Mouse (Mus musculus): ENCODE measurements around the gene Alg9. TPM values are rescaled to one million over a fixed set of nuclear protein-coding genes. Genes with fewer than 3 reads are reported as not detected.

Alg9 gene
- polyA plus RNA-seq, 1 experiment from 2014 or later, result 43.7 TPM

- no peak for DNase-seq
Measured at GRCm38 (mm10) chr9:50849755-50850154, 74.9 kb downstream of the Alg9 start.

GRCm38 (mm10) chr9:50850271-50850670 lies 75.5 kb downstream of the Alg9 start:
- DNase-seq (peak; percentile 39), ATAC-seq (ENCODE audit: insufficient read depth) (no peak)
- 22% methylated on average over 11 of the region's 11 CpGs for WGBS
- Histone ChIP-seq H3K4me3 (ENCODE audit: low read depth, low read length) (no peak overlapping the region), H3K36me3 (ENCODE audit: insufficient read depth) (0 out of 2 replicates have a peak, but pooled peaks cover 8% of the 10 kb centered on the region), H3K27ac (ENCODE audit: low read depth) (no peak overlapping the region), H3K9me3 (ENCODE audit: low read depth, low read length) (no peaks in the 10 kb centered on the region), H3K4me1 (ENCODE audit: insufficient read depth) (peaks cover 8% of the 10 kb centered on the region; the same call in 1 of the 2 replicates), H3K27me3 (ENCODE audit: insufficient read depth, low read length) (no peaks in the 10 kb centered on the region), H3K4me2 (peak overlapping the region; percentile 42), H3K9ac (peak overlapping the region; percentile 4; the same call in 1 of the 2 replicates)
- TF ChIP-seq CTCF (IDR thresholded peaks at IDR 0.05; ENCODE audit: low read depth), result no peak

More at GRCm38 (mm10) chr9:50849755-50850154, 74.9 kb downstream of the Alg9 start:
- H3K4me1 ChIP-seq (ENCODE audit: insufficient read depth), result peaks cover 8% of the 10 kb centered on the region; the same call in 1 of the 2 replicates
- 48% methylated on average over 9 of the region's 9 CpGs for WGBS
- H3K4me3 ChIP-seq (ENCODE audit: low read depth, low read length), result no peak overlapping the region
- peak overlapping the region; percentile 42; the same call in 1 of the 2 replicates for H3K4me2 ChIP-seq
- H3K36me3 ChIP-seq (ENCODE audit: insufficient read depth), result 0 out of 2 replicates have a peak, but pooled peaks cover 8% of the 10 kb centered on the region
- H3K27me3 ChIP-seq (ENCODE audit: insufficient read depth, low read length), result no peaks in the 10 kb centered on the region
- no peaks in the 10 kb centered on the region for H3K9me3 ChIP-seq (ENCODE audit: low read depth, low read length)
- TF ChIP-seq CTCF (IDR thresholded peaks at IDR 0.05; ENCODE audit: low read depth), result no peak
- ATAC-seq (ENCODE audit: insufficient read depth), result no peak
- no peak overlapping the region for H3K9ac ChIP-seq
- H3K27ac ChIP-seq (ENCODE audit: low read depth), result no peak overlapping the region

GRCm38 (mm10) chr9:50850713-50851112 lies 75.9 kb downstream of the Alg9 start:
- H3K27ac ChIP-seq (ENCODE audit: low read depth), result no peak overlapping the region
- H3K4me1 ChIP-seq (ENCODE audit: insufficient read depth), result peaks cover 8% of the 10 kb centered on the region; the same call in 1 of the 2 replicates
- H3K4me3 ChIP-seq (ENCODE audit: low read depth, low read length), result no peak overlapping the region
- WGBS, result 38% methylated on average over 8 of the region's 8 CpGs
- ATAC-seq (ENCODE audit: insufficient read depth) (no peak), DNase-seq (no peak)
- no peaks in the 10 kb centered on the region for H3K27me3 ChIP-seq (ENCODE audit: insufficient read depth, low read length)
- H3K9ac ChIP-seq, result peak overlapping the region; percentile 4; the same call in 1 of the 2 replicates
- TF ChIP-seq CTCF (IDR thresholded peaks at IDR 0.05; ENCODE audit: low read depth), result no peak
- peak overlapping the region; percentile 42 for H3K4me2 ChIP-seq
- no peaks in the 10 kb centered on the region for H3K9me3 ChIP-seq (ENCODE audit: low read depth, low read length)
- 0 out of 2 replicates have a peak, but pooled peaks cover 5% of the 10 kb centered on the region for H3K36me3 ChIP-seq (ENCODE audit: insufficient read depth)

- Histone ChIP-seq H3K36me3 (ENCODE audit: insufficient read depth) (no peaks in the 10 kb centered on the region), H3K4me1 (ENCODE audit: insufficient read depth) (peaks cover 8% of the 10 kb centered on the region; the same call in 1 of the 2 replicates), H3K27me3 (ENCODE audit: insufficient read depth, low read length) (no peaks in the 10 kb centered on the region), H3K4me3 (ENCODE audit: low read depth, low read length) (no peak overlapping the region), H3K9ac (no peak overlapping the region), H3K9me3 (ENCODE audit: low read depth, low read length) (no peaks in the 10 kb centered on the region), H3K27ac (ENCODE audit: low read depth) (no peak overlapping the region), H3K4me2 (peak overlapping the region; percentile 10; the same call in 1 of the 2 replicates)
- ATAC-seq (ENCODE audit: insufficient read depth) (no peak), DNase-seq (no peak)
- no peak for TF ChIP-seq CTCF (IDR thresholded peaks at IDR 0.05; ENCODE audit: low read depth)
- 53% methylated on average over 17 of the region's 17 CpGs for WGBS
Measured at GRCm38 (mm10) chr9:50852634-50853349, 78.0 kb downstream of the Alg9 start.

- Histone ChIP-seq H3K9me3 (ENCODE audit: low read depth, low read length) (no peaks in the 10 kb centered on the region), H3K9ac (no peak overlapping the region), H3K27ac (ENCODE audit: low read depth) (no peak overlapping the region), H3K4me1 (ENCODE audit: insufficient read depth) (peaks cover 8% of the 10 kb centered on the region; the same call in 1 of the 2 replicates), H3K27me3 (ENCODE audit: insufficient read depth, low read length) (no peaks in the 10 kb centered on the region), H3K4me2 (no peak overlapping the region), H3K4me3 (ENCODE audit: low read depth, low read length) (no peak overlapping the region), H3K36me3 (ENCODE audit: insufficient read depth) (peaks cover 8% of the 10 kb centered on the region)
- 81% methylated on average over 8 of the region's 8 CpGs for WGBS
- no peak for TF ChIP-seq CTCF (IDR thresholded peaks at IDR 0.05; ENCODE audit: low read depth)
- DNase-seq (no peak), ATAC-seq (ENCODE audit: insufficient read depth) (no peak)
Measured at GRCm38 (mm10) chr9:50854376-50854775, 79.6 kb downstream of the Alg9 start.

- no peak for TF ChIP-seq CTCF (IDR thresholded peaks at IDR 0.05; ENCODE audit: low read depth)
- H3K4me2 ChIP-seq, result no peak overlapping the region
- peaks cover 8% of the 10 kb centered on the region; the same call in 1 of the 2 replicates for H3K4me1 ChIP-seq (ENCODE audit: insufficient read depth)
- no peaks in the 10 kb centered on the region for H3K27me3 ChIP-seq (ENCODE audit: insufficient read depth, low read length)
- 90% methylated on average over 5 of the region's 5 CpGs for WGBS
- H3K36me3 ChIP-seq (ENCODE audit: insufficient read depth), result peaks cover 17% of the 10 kb centered on the region
- DNase-seq (no peak), ATAC-seq (ENCODE audit: insufficient read depth) (no peak)
- H3K9me3 ChIP-seq (ENCODE audit: low read depth, low read length), result no peaks in the 10 kb centered on the region
- no peak overlapping the region for H3K9ac ChIP-seq
- no peak overlapping the region for H3K4me3 ChIP-seq (ENCODE audit: low read depth, low read length)
- H3K27ac ChIP-seq (ENCODE audit: low read depth), result no peak overlapping the region
Measured at GRCm38 (mm10) chr9:50855133-50855766, 80.4 kb downstream of the Alg9 start.

GRCm38 (mm10) chr9:50855780-50856179 lies 81.0 kb downstream of the Alg9 start:
- Histone ChIP-seq H3K27me3 (ENCODE audit: insufficient read depth, low read length) (no peaks in the 10 kb centered on the region), H3K4me2 (peak overlapping the region; percentile 69), H3K36me3 (ENCODE audit: insufficient read depth) (peaks cover 22% of the 10 kb centered on the region), H3K9me3 (ENCODE audit: low read depth, low read length) (no peaks in the 10 kb centered on the region), H3K4me3 (ENCODE audit: low read depth, low read length) (peak overlapping the region; percentile 81; the same call in 1 of the 2 replicates), H3K4me1 (ENCODE audit: insufficient read depth) (peaks cover 2% of the 10 kb centered on the region; the same call in 1 of the 2 replicates), H3K9ac (no peak overlapping the region), H3K27ac (ENCODE audit: low read depth) (peak overlapping the region; percentile 86)
- no peak for TF ChIP-seq CTCF (IDR thresholded peaks at IDR 0.05; ENCODE audit: low read depth)
- no peak for DNase-seq
- ATAC-seq (ENCODE audit: insufficient read depth), result no peak
- 63% methylated on average over 5 of the region's 5 CpGs for WGBS
